Mouse (Mus musculus) gastrocnemius, adult 8-10 months (tissue): ENCODE results near the gene Stk26. TPM values are rescaled to one million over a fixed set of nuclear protein-coding genes. Genes with fewer than 3 reads are reported as not detected.

Source experiments
- DNase-seq, 2 experiments: peaks; one replicate each; pipeline ENCODE4 v3.0.0; 2022; ENCODE audit warnings: low spot score in 2 of 2
- total RNA-seq, 4 experiments: library from RNA; stranded (reverse); gene quantifications; 2 replicates each; pipeline ENCODE4 v1.2.4; 2022

Gene Stk26
- total RNA-seq, result 1 to 10 TPM; 3.0 to 3.8 (median 3.2) TPM

DNA sequence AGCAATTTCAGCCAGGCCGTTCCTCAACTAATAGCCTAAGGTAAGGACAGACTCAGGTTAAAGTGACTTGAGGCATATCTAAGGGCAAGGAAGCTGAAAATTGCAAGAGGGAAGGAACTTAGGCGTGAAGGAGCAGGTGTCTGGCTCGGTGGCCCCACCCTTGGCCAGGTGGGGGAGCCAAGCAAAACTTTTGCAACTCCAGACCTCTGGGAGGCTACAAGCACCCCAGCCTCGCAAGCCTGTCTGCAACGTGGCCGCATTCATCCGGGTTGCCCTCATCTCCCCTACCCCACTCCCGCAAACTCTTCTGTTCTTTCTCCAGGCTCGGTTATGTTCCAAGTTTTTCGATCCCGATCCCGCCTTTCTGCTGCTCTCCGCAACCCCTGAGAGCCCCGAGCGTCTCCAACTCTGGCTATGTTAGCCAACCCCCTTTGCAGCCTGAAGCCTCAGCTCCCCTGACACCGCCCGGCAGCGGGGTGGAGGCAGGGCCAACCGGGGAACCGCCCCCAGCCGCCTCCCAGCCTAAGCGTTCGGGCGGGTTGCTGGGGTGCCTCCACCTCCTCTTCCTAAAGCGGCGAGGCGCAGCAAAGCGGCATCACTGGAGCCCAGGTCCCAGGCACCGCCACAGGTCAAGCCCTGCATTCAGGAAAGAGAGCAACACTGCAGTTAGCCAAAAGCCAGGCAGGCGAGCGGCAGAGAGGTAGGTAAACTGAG is at the start of gene Stk26:
TSS of gene Stk26 (plus strand) at position 201 of the 714 bp plus-strand sequence.
- peak; percentile 22 to 42 for DNase-seq

DNA sequence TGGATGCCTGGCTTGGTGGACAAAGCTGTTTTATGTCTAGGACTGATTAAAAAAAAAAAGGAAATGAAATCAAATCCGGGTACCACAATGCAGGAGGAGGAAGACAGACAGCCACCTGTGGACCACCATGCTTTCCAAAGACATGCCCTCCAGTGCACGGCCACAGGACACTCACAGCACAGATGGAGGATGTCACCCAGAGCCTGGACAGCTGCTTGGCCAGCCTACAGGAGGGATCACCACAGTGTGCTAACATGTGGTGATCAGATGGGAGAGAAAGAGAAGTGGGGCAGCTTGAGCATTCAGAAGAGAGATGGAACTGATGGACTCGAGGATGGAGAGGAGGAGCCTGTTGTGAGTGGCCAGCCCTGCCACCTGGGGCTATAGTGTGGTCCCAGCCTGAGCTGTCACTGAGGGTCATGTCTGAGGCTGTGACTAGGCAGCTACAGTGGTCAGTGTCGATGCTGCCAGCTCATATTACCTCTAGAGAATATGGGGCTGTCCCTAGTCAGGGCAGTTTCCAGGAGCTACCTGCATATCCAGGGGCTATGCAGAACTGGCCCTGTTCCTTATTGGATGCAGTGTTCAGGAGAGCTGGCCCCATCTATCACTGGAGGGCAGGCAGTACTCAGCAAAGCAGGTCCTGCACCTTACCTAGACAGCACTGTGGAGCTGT is 47.7 kb upstream of the Stk26 start:
- DNase-seq, result no peak

DNA sequence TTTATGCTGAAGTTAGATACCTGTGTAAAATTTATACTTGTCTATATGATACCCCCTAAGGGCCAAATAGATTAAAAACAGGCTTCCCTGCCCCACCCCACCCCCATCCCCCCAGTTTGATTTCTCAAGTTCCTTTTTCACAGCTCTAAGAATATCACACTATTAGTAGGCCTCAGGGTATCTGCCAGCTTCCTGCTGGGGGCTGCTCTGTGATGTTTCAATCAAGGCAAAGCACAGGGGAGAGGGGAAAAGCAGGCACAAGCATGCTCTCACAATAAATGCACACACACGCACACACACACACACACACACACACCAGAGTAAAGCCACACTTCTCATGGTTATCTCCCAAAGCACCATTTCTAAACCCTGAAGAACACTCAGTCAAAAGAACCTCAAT is 43.0 kb upstream of the Stk26 start:
- no peak for DNase-seq

DNA sequence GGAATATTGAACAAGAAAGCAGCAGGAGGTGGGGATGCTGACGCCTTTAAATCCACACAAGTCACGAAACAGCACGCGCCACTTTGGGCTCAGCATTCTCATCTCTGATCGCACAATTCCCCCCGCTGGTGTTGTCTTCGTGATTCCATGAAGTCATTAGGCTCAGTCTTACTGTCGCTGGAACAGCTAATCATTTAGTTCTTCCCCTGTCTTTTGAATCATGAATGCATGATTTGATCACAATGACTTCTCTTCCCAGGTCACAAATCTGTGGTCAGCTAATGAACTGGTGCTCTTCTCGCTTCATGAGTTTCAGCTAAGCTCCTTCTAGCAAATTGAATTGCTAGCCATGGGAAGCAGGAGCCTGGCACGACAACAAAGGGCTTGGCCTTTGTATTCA is 42.3 kb upstream of the Stk26 start:
- DNase-seq, result no peak

DNA sequence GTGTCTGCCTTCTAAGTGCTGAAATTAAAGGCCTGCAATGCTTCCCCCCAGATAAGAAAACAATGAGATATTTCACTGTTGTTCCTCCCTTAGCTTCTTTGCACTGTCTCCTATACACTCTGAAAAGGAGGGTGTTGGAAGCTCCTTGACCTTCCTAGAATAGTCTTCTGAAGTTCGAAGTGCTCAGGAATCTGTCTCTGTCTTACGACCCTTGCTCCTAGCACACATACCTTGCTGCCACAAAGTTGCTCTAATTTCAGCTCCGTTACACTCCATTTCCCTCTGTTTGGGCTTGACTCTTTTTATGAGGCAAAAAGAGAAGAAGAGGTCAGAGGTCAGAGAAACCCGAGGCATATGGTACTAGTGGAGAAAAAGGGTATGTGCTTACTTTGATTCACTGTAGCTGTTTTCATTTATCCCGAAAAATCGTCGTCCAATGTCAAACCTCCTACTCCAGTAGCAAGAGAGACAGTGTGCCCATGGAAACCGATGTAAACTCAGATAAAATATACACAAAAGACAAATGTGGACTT is 41.1 kb upstream of the Stk26 start:
- no peak for DNase-seq

DNA sequence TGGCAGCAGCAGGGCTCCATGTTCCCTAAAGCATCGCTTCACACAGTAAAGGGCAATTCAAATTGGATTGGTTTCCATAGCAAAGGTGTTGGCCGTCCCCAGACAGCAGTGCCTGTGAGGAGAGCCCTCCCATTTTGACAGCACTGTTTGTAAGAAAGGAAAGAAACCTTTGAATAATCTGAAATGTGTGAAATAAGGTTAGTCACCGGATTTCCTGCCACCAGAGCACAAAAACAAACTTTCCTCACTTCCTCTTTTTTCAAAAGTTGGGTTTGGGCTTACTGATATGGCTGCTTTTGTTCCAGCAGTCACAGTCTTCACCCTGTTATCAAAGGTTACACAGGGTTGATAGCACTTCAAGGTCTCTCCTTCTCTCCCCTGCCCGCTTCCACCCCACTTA is 35.2 kb upstream of the Stk26 start:
- no peak for DNase-seq

DNA sequence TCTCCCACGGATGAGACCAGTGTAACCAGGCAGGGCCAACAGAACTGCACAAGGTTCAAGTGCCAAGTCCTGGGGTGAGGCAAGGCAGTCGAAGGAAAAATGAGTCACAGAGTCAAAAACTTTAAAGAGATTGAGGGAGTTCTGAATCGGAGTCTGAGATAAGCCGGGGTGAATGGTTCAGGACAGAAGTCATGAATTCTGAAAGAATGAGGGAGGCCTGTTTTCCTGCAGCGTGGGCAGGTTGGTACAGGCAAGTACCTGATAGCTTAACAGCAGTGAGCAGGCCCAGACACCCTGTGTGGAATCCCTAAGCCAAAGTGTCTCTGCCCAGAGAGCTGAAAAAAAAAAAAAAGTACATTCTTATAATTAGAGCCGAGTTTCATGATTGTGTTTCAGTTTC is 17.0 kb upstream of the Stk26 start:
- no peak for DNase-seq

DNA sequence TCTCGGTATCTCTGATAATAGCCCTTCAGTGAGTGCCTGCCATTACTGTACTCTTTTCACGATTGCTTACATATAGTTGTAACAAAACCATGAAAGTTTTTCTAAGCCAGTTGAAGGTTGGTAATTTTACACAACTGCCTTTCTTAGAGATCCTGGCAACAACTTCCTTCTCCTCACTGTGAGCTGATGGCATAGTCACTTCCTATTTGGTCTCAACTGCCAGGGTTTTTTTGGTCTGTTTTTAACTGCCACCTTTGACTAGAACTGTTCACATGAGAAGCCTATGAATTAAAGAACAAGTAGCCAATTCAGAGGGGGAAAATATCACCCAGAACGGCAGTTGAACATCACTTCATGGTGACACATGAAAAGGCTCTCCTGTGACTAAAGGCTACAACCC is 5.3 kb upstream of the Stk26 start:
- DNase-seq, result no peak

DNA sequence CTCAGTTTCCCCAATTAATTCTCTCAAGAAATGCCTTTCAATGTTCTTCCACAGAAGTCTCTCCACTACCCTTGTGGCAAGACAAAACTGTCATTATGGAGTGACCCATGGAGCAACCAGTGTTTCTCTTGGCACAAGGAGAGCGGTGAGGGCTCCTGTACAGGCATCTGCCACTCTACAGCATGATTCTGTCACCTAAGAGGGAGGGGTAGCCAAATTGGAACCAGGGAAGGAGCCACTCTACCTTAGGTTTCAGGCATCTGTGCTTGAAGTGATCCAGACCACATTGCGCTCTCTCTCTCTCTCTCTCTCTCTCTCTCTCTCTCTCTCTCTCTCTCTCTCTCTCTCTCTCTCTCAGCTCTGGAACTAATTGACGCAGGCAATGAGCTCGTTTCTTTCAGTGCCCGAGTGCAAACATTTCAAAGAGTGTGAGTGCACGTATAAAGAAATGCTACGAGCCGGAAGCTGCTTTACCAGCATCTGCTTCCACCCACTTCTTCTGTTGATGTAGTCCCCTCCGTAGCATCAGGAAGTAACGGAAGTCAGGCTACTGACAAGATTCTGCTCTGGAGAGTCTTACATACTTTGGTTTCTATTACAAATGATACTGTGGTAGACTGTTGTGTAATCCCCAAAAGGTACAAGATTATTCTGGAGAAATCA is 4.7 kb upstream of the Stk26 start:
- DNase-seq, result no peak

DNA sequence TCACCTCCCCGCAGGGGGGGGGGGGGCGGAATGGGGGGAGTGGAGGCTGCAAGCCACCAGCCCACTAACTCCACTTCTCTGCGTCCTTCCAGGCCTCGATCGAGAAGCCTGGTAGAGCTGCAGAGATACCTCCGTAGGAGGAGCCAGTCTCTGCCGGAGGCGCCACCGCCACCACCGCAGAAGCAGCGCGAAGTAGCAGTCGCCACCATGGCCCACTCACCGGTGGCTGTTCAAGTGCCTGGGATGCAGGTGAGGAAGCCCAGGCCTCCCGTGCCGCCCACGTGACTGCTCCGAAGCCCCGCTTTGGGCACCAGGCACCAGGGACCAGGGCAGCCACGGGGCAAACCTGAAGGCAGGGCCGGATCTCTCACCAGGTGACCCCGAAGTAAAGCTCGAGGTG is 740 bp downstream of the Stk26 start:
- DNase-seq, result no peak

DNA sequence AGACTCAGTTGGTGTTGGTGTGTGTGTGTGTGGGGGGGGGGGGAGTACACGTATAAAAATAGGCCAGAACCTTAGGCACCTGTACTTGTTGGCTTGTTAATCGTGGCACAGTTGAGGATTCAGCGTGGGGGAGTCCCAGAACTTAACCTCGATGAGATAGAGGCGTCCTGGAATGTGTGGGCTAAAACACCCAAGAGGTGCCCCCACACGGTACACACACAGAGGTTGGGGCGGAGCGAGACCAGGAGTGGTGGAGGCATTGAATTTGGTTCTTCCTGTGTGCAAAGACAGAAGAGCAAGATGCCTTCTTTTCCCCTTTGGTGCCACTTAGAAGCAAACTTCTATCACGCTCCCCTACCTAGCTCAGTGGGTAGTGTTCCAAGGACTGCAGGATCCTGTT is 1.2 kb downstream of the Stk26 start:
- no peak for DNase-seq

DNA sequence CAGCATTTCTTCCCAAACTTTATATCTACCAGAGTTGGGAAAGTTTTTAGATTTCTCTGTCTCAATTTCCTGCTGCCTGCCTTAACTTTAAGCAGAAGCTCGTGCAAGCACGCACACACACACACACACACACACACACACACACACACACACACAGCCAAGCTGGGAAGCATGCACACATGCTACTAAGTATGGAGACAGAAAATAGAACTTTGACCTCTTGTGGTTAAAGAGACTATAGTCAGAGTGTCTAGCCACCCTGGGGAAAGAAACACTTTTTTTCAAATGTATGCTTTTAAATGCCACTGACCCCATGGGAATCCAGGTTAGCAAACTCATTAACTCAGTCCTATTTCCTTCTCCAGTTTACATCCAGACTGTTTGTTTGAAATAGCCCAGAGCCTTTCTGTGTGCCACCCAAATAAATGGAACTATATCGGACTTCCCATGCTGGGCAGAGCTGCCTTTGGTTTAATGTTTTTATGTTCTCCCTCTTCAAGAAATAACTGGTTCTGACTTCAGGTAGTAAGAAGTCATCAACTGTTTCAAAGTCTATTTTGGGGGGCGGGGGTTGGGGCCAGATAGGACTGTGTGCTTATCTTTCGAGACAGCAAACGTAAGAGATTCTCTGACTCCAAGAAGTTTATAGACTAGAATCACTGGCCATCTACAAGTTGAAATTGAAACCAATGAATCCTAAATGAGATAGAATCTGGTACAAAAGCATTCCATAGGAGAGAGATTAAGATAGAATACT is 9.8 kb downstream of the Stk26 start:
- no peak for DNase-seq

DNA sequence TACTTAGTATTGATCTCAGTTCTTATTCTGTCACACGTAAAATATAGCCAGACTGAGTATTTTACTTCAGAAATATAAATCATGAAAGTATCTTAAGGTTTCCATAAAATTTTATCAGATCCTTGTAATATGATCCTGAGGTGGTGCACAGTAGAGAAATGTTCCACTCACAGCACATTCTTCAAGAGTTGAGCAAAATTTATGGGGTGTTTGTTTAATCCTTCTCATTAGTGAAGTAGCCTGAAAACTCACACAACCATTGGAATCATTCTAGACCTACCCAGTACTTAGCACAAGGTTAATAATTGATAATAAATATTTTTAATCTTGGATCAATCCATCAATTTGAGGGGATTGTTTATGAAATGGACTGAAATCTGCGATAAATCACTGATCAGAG is 22.9 kb downstream of the Stk26 start:
- DNase-seq, result no peak

DNA sequence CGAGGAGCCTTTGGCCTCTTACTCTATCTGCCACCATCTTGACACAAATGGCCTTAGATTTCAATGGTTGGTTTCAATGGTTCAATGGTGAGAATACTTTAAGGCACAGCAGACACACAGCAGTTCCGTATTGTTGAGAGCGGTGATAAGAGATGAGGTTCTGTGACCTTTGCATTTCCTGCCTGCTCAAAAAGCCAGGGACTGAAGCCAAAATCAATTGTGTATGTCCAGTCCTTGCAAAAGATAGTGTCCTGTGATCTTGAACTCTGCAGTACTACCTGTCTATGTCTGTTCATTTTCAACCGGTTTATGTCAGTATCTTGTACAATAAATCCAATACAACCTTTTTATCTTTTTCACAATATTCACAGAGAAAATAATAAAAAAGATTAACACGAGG is 23.9 kb downstream of the Stk26 start:
- no peak for DNase-seq

DNA sequence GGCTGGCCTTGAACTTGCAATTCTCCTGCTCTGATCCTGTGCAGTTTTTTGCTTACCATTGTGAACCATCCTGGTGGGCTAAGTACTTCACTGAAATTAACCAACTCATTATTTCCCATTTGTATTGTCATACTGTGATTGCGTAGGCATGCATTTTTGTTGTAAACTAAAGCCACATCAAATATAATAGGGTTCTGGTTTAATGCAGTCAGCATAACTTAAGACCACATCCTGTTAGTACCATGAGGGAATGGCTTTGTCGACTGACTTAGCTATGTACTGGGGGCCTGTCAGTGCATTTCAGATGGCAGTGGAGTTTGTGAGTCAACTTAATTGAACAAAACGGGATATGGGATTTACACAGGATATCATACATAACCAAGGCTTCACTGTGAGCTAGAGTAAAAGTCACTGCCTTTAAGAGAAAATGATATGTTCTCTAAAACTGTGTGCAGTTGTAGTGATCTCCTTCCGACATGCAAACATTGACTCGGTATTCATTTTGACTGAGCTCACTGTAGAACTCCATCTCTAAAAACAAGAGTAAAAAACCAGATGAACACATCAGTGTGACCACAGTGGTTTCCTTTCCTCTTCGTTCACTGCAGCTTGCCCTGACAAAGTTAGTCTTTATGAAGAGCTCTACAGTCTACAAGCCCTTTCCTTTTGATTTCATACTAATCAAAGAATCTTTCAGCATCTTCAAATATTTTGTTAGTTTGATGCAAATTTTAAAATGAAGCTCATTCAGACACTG is 33.6 kb downstream of the Stk26 start:
- no peak for DNase-seq

DNA sequence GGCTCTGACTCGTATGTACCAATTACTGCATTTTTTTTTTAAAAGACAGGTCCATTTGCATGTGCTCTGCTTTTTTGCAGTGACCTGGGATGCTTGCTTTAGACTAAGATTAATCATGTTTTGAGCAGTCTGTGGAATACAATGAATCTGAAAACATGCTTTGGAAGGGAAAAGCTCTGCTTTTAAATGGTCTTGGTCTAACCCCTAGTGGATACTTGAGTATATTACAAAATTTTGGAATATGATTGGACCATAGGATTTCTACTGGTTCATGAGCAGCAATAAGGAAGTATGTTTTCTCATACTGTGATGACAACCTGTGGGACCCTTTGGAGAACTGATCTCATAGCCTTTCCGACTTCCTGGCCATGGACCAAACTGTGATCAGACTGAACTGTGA is 47.2 kb downstream of the Stk26 start:
- DNase-seq, result no peak

DNA sequence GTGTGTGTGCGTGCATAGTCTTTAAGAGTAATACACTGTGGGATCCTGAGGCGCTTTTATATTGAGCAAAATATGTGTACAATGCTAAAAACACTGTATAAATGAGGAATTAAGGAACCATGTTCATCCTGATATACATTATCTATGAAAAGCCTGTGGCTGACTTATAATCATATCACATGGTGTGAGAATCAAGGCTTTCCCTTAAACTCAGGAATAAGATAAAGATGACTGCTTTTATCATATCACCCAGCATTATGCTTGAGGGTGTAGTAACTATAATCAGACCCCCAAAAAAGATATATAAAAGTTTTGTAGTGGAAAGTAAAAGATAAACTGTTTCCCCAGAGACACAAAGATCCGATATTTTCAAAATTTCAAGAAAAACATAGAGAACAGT is 62.6 kb downstream of the Stk26 start:
- DNase-seq, result no peak

DNA sequence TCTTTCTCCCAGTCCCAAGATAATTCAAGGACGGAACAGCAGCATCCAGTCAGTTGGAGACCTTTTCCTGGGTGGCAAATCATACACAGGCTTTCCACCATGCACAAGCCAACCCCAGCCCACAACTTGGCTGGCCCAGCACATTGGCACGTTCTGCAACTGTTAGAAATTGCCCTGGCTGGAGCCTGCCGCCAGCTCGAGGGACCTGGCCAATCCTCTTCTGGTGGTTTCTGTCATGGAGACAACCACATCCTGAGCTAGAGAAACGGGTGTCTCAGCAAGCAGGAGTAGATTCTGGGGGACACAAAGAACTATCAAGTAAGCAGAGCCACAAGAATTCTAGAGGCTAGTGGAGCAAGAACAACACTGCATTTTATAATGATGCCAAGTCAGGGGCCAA is 69.1 kb downstream of the Stk26 start:
- DNase-seq, result no peak

DNA sequence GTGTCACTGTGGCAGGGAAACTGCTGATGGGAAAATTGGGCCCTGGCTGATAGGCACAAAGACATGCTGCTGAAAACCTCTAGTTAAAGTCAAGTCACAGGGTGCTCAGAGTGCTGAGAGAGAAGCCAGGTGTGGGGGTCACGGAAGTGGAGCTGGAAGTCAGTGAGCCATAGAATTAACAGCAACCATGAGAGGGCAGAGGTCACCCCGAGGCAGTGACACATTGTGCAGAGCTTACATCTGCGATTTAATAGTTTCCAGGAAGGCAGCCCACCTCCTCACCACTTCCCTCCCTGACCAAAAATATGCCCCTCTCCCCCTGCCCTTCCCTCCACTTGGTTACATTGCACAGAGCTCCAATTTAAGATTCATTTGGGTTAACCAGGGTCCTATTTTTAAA is 76.5 kb downstream of the Stk26 start:
- no peak for DNase-seq

DNA sequence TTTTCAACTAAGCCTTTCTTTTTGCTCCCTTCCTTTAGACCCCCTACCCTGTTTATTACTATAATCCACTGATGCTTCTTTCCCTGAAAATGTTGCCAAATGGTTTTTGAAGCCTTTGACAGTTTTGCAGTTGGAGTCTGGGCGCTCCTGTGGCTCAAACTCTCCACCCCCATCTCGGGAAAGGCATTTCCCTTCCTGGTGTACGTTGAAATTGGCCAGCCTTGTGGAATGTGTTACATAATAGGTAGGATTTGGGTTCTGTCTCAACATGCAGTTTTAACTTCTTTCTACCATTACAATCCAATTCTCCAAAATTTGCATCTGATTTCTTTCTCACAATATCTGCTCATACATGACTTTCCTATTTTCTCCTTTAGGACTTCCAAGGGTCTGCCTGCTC is 77.9 kb downstream of the Stk26 start:
- no peak for DNase-seq
